Mouse (Mus musculus): ENCODE measurements at regions not wholly inside any gene's neighbourhood (a gene's known extent, or its start where the extent isn't known, plus 50 kb on each side); places are given as distances from the start of the nearest gene placed in this dataset.
A peak's percentile ranks its signal among the peaks of the same experiment; 100 is the strongest.

- no peak for ATAC-seq (ENCODE audit: low FRiP score)
- no peaks in the 10 kb centered on the region for H3K9me3 ChIP-seq (ENCODE audit: control insufficient read depth, low read length)
- no peaks in the 10 kb centered on the region for H3K27me3 ChIP-seq (ENCODE audit: control insufficient read depth, insufficient read depth, low read length)
- no peak overlapping the region for H3K4me2 ChIP-seq
- H3K27ac ChIP-seq (ENCODE audit: low read depth, low read length) = no peak overlapping the region
- H3K4me1 ChIP-seq (ENCODE audit: control insufficient read depth, insufficient read depth, low read length) = peaks cover 9% of the 10 kb centered on the region
- no peaks in the 10 kb centered on the region for H3K36me3 ChIP-seq (ENCODE audit: control insufficient read depth, insufficient read depth, low read length)
- no peak overlapping the region for H3K9ac ChIP-seq (ENCODE audit: low read length)
- no peak overlapping the region for H3K4me3 ChIP-seq (ENCODE audit: low read depth, low read length)
- WGBS = 84% methylated on average over 4 of the region's 4 CpGs
- no peak for DNase-seq (ENCODE audit: low spot score, missing footprints)
These were observed 58.4 kb upstream of the Arhgap32 start for GRCm38 (mm10) chr9:32057427-32058115.

GRCm38 (mm10) chr9:32062740-32063139 is 53.2 kb upstream of the Arhgap32 start:
- DNase-seq (ENCODE audit: low spot score, missing footprints) (peak; percentile 54), ATAC-seq (ENCODE audit: low FRiP score) (no peak)
- no peak overlapping the region for H3K4me2 ChIP-seq
- H3K4me1 ChIP-seq (ENCODE audit: control insufficient read depth, insufficient read depth, low read length) = no peaks in the 10 kb centered on the region
- no peak overlapping the region for H3K4me3 ChIP-seq (ENCODE audit: low read depth, low read length)
- no peaks in the 10 kb centered on the region for H3K27me3 ChIP-seq (ENCODE audit: control insufficient read depth, insufficient read depth, low read length)
- H3K27ac ChIP-seq (ENCODE audit: low read depth, low read length) = no peak overlapping the region
- H3K9ac ChIP-seq (ENCODE audit: low read length) = no peak overlapping the region
- 94% methylated on average over 4 of the region's 4 CpGs for WGBS
- no peaks in the 10 kb centered on the region for H3K36me3 ChIP-seq (ENCODE audit: control insufficient read depth, insufficient read depth, low read length)
- H3K9me3 ChIP-seq (ENCODE audit: control insufficient read depth, low read length) = no peaks in the 10 kb centered on the region

- ATAC-seq (ENCODE audit: low FRiP score) = no peak
- H3K9me3 ChIP-seq (ENCODE audit: control insufficient read depth, low read length) = no peaks in the 10 kb centered on the region
- no peak overlapping the region for H3K4me2 ChIP-seq
- DNase-seq (ENCODE audit: low spot score, missing footprints) = peak; percentile 77
- H3K4me3 ChIP-seq (ENCODE audit: low read depth, low read length) = no peak overlapping the region
- 65% methylated on average over 6 of the region's 6 CpGs for WGBS
- H3K9ac ChIP-seq (ENCODE audit: low read length) = no peak overlapping the region
- H3K27ac ChIP-seq (ENCODE audit: low read depth, low read length) = no peak overlapping the region
- H3K4me1 ChIP-seq (ENCODE audit: control insufficient read depth, insufficient read depth, low read length) = no peaks in the 10 kb centered on the region
- H3K36me3 ChIP-seq (ENCODE audit: control insufficient read depth, insufficient read depth, low read length) = no peaks in the 10 kb centered on the region
- H3K27me3 ChIP-seq (ENCODE audit: control insufficient read depth, insufficient read depth, low read length) = no peaks in the 10 kb centered on the region
These were observed 52.4 kb upstream of the Arhgap32 start for GRCm38 (mm10) chr9:32063541-32063940.

- no peaks in the 10 kb centered on the region for H3K4me1 ChIP-seq (ENCODE audit: control insufficient read depth, insufficient read depth, low read length)
- H3K4me3 ChIP-seq (ENCODE audit: low read depth, low read length) = no peak overlapping the region
- no peak for ATAC-seq (ENCODE audit: low FRiP score)
- no peak overlapping the region for H3K27ac ChIP-seq (ENCODE audit: low read depth, low read length)
- no peaks in the 10 kb centered on the region for H3K27me3 ChIP-seq (ENCODE audit: control insufficient read depth, insufficient read depth, low read length)
- H3K36me3 ChIP-seq (ENCODE audit: control insufficient read depth, insufficient read depth, low read length) = no peaks in the 10 kb centered on the region
- 90% methylated on average over 4 of the region's 4 CpGs for WGBS
- H3K4me2 ChIP-seq = no peak overlapping the region
- peak; percentile 53 for DNase-seq (ENCODE audit: low spot score, missing footprints)
- H3K9ac ChIP-seq (ENCODE audit: low read length) = no peak overlapping the region
- no peaks in the 10 kb centered on the region for H3K9me3 ChIP-seq (ENCODE audit: control insufficient read depth, low read length)
These were observed 51.9 kb upstream of the Arhgap32 start for GRCm38 (mm10) chr9:32064007-32064550.
